ENCODE assay signal across 11 mouse cellular contexts in genomic region chr9:103548606-103549005, GRCm38 (mm10).
"Had no signal": no experiment of that assay in that cellular context is flagged by ENCODE, and none has a peak within 500 bp of the region (broad histone marks: within the 10 kb centered on the region; RNA-seq: fewer than 3 reads in every experiment).

No protein-coding gene starts in this region.

- H3K4me3 ChIP-seq: limb, embryonic 12.5 days; liver, embryonic 13.5 days; midbrain, embryonic 13.5 days had no signal

- H3K9me3 ChIP-seq: limb, embryonic 12.5 days; liver, embryonic 13.5 days; midbrain, embryonic 13.5 days had no signal

- H3K4me1 ChIP-seq: liver, embryonic 13.5 days had no signal

- H3K4me2 ChIP-seq: limb, embryonic 12.5 days; liver, embryonic 13.5 days; midbrain, embryonic 13.5 days had no signal

- H3K27me3 ChIP-seq: limb, embryonic 12.5 days; liver, embryonic 13.5 days had no signal

- H3K27ac ChIP-seq: limb, embryonic 12.5 days; liver, embryonic 13.5 days; stomach, postnatal 0 days had no signal

- H3K36me3 ChIP-seq: limb, embryonic 12.5 days; liver, embryonic 13.5 days; midbrain, embryonic 13.5 days had no signal

- DNase-seq: kidney, adult 18-20 months; kidney, postnatal 10 days; kidney, postnatal 4 days; liver; liver, embryonic 13.5 days; liver, postnatal 0 days; lung, postnatal 10 days; thymus, postnatal 4 days had no signal

- H3K9ac ChIP-seq: limb, embryonic 12.5 days; liver, embryonic 13.5 days; liver, postnatal 0 days; midbrain, embryonic 13.5 days had no signal

- ATAC-seq: liver, postnatal 0 days; midbrain, embryonic 13.5 days had no signal
